Mouse (Mus musculus): ENCODE measurements around the gene Hoxa9.

DNA sequence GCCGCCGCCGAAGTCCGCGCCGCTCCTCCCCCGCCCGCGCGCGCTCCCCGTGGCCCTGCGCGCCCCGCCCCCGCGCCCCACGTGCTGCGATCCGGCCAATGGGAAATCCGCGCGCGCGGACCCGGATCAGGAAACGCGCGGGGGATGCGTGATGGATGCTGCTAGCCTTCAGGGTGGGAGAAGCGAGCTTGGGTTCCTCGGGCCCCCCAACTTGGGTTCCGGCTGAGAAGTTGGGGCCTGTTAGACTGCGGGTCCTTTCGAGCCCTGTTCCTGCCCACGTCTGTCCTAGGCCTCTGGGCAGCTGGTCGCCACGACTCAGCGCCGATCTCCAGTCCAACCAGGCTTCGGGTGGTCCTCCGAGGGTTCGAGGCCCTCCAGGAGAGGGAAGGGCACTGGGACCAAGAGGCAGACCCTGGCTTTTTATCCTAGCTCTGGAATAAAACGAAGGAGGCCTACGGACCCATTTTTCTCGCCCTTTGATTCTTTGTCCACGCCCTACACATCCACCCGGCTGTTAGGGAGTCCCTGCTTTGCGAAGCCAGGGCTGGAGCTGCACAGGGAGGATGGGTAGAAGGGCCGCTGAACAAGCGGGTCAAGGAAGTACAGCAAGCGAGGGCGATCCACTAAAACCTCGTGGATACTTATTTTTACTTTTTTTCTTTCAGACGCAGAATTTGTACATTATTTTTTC, 38.9 kb downstream of the Hoxa9 start:
- TF ChIP-seq CTCF (IDR thresholded peaks at IDR 0.05; ENCODE audit: low read depth) (no peak), EP300 (IDR thresholded peaks at IDR 0.05; ENCODE audit: low read depth) (no peak)
